In the genomic region with DNA sequence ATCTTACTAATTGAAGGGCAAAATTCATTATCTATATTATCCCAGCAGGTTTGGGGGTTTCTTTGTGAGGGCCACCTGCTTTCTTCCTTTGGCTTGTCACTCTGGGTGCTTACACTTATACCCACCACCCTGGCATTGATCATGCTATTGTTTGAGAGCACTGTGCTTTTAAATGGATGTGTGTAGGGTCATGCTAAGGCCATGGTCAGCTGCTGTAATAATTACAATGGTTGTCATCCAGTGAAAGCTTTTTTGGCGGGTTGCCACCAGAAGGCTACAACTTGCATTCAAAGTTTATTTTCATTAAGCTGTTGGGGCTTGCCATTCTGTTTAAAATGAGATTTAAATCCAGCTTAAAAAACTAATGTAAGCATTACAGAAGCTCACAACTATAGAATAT, we compare ENCODE assay signal across 10 mouse cellular contexts.
DNase-seq lines count a peak whose midpoint lies in the region.
"Had no signal": no experiment of that assay in that cellular context is flagged by ENCODE, and none has a peak within 500 bp of the region (broad histone marks: within the 10 kb centered on the region; RNA-seq: fewer than 3 reads in every experiment).

No protein-coding gene starts in this region.

- peak; percentile 47 for DNase-seq in kidney, adult 9 months
- DNase-seq in kidney, adult 11 months: no peak
- DNase-seq in adrenal gland, adult 8-10 months: peak; percentile 8
- DNase-seq in embryo, embryonic 11 days: peak; percentile 32
- DNase-seq in mesoderm, embryonic 11.5 days (ENCODE audit: low read depth, low spot score): peak; percentile 6
- DNase-seq in c-Kit-positive CD71-positive TER-119-positive erythroid progenitor cells, embryonic 14.5 days (ENCODE audit: low spot score): no peak
- DNase-seq in left cerebral cortex, adult 11 months (ENCODE audit: low spot score): no peak
- no peak for DNase-seq in thymus, postnatal 10 days (ENCODE audit: low spot score in 2 of 2)
- DNase-seq: liver; right cerebral cortex, postnatal 25 days had no signal

Comparison
In these comparisons a context has a peak if more than half of its experiments do, and no peak if none do; other contexts are left out.
1. DNase-seq: peak in kidney, adult 9 months (single experiment), adrenal gland, adult 8-10 months (single experiment), embryo, embryonic 11 days (single experiment) and mesoderm, embryonic 11.5 days (single experiment); none in kidney, adult 11 months (single experiment), c-Kit-positive CD71-positive TER-119-positive erythroid progenitor cells, embryonic 14.5 days (single experiment), left cerebral cortex, adult 11 months (single experiment) and thymus, postnatal 10 days (0 of 2).